Mouse (Mus musculus) brain, embryonic 14.5 days (tissue): ENCODE results near the gene Diras1. TPM values are rescaled to one million over a fixed set of nuclear protein-coding genes. Genes with fewer than 3 reads are reported as not detected.

Experiments used
- DNase-seq: peaks from one replicate; pipeline ENCODE4 v3.0.0-alpha.2; 2011; ENCODE audit warnings: low read depth
- CTCF ChIP-seq: fragments of 200-500 bp; IDR thresholded peaks from 2 replicates; pipeline ENCODE4 v1.5.1; 2012; ENCODE audit warnings: inconsistent platforms, mild to moderate bottlenecking, moderate library complexity, borderline replicate concordance; ENCODE audit not compliant: insufficient read depth, insufficient read length; ENCODE audit errors: extremely low read depth
- POLR2A ChIP-seq: fragments of 200-500 bp; IDR thresholded peaks from 2 replicates; pipeline ENCODE4 v1.6.1; 2012; ENCODE audit warnings: mild to moderate bottlenecking, inconsistent platforms, borderline replicate concordance; ENCODE audit not compliant: poor library complexity, insufficient read depth, insufficient read length, severe bottlenecking; ENCODE audit errors: extremely low read depth
- polyA plus RNA-seq: library from polyadenylated mRNA; depleted of rRNA; stranded (reverse); fragments of >200 nt; gene quantifications from 2 replicates; pipeline ENCODE4 v1.2.3, GENCODE M21; 2012

Diras1 gene
- polyA plus RNA-seq, 1 experiment: 66.5 TPM

DNA sequence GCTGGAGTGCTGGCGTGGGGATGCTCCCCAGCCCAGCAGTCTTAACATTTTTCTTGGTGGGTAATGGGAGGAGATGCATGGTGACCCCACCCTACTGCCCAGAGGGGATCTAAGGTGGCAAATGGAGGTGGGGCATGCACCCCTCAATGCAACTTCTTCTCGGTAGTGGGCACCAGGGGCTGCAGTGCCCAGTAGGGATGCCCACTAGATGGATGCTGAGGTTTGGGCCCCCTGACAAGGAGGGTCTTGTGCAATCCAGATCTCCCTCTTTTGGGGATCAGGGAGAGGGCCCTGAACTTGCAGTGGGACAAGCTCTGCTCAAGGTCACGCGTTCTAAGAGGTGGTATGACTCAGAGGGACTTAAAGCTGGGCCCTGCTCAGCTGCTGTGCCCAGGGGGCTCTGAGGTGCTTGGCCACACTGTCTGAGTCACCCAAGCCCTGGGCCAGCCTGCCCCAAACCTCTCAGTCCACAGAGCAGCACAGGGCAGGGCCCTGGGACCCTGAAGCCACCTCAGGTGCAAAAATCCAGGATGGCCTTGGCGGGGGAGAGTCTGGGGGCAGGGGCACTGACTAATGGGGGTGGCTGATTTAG is 1.0 kb downstream of the Diras1 start:
- DNase-seq: no peak

DNA sequence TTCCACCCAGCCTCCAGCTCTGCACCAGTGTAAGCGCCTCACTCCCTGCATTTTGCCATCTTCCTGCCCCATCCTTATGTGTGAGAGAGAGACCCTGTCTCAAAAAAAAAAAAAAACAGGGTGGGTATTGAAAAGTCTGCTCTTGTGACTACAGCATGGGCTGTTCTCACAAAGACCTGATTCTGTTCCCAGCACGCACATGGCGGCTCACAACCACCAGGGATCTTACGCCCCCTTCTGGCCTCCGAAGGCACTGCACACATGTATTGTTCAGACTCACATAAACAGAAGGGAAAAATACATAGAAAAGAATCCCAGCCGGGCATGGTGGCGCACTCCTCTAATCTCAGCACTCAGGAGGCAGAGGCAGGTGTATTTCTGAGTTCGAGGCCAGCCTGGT is 2.7 kb downstream of the Diras1 start:
- TF ChIP-seq CTCF: peak; percentile 43; the same call in 1 of the 2 replicates
- no peak for TF ChIP-seq POLR2A
- no peak for DNase-seq

More for the DNA sequence above, 1.0 kb downstream of the Diras1 start:
- TF ChIP-seq POLR2A: no peak
- no peak for TF ChIP-seq CTCF

DNA sequence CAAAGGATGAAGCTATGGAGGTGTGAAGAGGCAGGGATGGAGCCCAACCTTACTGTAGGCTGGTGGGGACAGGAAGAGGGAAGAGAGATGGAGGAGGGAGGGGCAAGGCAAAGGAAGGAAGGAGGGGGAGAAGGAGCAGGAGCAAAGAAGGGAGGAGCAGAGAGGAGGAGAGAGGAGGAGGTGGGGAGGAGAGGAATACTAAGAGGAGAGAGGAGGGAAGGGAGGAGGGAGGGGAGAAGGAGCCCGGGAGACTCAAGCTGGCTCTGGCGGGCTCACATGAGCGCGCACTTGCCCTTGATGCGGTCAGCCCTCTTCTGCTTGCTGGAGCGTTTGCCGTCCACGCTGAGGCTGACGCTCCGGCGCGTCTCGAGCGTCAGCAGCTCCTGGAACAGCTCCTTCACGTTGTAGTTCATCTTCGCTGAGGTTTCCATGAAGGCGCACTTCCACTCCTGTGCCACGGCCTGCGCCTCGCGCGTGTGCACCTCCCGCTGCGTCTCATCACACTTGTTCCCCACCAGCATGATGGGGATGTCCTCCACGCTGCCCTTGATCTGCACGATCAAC is 3.8 kb downstream of the Diras1 start:
- DNase-seq: no peak
- TF ChIP-seq POLR2A (no peak), CTCF (no peak)

DNA sequence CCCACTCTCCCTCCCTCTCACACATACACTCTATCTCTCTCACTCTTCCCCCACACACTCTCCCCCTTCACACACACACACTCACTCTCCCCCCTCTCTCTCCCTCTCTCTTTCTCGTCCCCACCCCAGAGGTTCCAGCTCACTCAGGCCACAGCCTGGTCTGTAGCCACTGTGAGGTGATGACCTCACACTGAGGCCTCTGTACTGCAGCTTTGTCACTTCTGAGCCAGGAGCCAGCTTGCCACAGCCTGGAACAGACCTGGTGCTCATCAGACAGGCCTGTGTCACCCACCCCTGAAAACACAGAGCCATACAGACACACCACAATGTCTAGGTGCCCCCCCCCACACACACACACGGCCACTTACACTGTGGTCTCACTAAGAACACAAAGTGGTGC is 5.3 kb downstream of the Diras1 start:
- no peak for DNase-seq
- TF ChIP-seq CTCF (no peak), POLR2A (no peak)

DNA sequence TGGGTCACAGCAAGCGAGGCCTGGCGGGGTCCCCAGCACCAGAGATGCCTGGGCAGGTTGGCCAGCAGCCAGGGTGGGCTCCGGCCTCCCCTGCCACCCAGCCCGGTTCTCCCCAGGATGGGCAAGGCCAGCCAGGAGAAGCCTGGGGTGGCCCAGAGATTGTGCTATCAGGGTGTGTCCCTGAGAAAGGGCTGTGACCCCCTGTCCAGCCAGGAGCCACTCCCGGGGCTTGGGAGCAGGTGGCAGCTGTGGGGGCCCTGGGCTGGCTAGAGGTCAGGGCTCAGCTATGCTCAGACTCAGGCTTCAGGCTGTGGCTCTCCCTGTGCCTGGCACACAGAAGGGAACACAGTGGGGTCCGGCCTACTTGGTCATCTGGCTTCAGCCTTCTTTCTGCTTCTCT is 5.8 kb downstream of the Diras1 start:
- no peak for DNase-seq
- TF ChIP-seq POLR2A (no peak), CTCF (no peak)

DNA sequence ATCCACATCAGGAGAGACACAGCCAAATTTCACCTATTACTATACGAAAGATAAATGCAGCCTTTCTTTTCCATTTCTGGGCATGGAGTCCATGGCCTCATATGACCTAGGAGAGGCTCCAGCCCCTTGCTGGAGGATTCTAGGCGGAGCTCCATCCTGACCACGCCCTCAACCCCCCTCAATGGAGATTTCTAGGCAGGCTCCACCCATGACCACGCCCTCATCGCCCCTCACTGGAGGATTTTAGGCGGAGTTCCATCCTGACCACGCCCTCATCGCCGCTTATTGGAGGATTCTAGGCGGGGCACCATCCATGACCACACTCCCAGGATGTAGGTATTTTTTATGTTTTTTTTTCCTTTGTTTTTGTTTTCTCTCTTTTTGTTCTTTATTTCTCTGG is 7.1 kb downstream of the Diras1 start:
- no peak for DNase-seq
- TF ChIP-seq CTCF (no peak), POLR2A (no peak)

DNA sequence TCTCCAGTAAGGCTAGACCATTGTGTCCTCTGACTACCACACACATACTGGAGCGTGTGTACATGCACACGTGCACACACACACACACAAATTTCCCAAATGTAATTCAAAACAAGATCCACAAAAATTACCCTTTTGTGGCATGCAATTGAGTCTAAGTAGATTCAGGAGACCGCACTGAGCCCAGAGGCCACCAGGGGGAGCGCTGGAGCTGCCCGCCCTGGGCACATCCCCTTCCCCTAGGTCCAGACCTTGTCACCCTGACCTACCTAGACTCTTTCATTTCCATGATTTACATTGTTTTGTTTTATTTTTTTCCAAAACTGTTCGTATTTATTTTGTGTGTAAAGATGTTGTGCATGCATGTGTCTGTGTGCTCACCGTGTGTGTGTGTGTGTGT is 8.8 kb downstream of the Diras1 start:
- TF ChIP-seq POLR2A (no peak), CTCF (peak; percentile 79)
- DNase-seq: peak; percentile 47

DNA sequence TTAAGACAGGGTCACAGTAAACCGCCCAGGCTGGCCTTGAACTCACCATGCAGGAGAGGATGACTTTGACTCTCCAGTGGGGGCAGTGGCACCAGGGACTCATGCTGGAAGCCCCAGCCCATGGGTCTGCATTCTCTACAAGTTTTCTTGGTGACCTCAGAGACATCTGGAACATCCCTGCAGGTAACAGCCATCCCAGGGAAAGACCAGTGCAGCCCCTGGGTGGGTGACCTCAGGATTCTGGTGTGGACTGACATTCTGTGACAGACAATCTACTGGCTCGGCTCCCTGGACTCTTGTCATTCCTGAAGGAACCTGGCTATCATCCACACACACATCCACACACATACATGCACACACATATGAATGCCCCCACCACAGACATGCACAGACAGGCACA is 9.8 kb downstream of the Diras1 start:
- TF ChIP-seq POLR2A (no peak), CTCF (no peak)
- no peak for DNase-seq

DNA sequence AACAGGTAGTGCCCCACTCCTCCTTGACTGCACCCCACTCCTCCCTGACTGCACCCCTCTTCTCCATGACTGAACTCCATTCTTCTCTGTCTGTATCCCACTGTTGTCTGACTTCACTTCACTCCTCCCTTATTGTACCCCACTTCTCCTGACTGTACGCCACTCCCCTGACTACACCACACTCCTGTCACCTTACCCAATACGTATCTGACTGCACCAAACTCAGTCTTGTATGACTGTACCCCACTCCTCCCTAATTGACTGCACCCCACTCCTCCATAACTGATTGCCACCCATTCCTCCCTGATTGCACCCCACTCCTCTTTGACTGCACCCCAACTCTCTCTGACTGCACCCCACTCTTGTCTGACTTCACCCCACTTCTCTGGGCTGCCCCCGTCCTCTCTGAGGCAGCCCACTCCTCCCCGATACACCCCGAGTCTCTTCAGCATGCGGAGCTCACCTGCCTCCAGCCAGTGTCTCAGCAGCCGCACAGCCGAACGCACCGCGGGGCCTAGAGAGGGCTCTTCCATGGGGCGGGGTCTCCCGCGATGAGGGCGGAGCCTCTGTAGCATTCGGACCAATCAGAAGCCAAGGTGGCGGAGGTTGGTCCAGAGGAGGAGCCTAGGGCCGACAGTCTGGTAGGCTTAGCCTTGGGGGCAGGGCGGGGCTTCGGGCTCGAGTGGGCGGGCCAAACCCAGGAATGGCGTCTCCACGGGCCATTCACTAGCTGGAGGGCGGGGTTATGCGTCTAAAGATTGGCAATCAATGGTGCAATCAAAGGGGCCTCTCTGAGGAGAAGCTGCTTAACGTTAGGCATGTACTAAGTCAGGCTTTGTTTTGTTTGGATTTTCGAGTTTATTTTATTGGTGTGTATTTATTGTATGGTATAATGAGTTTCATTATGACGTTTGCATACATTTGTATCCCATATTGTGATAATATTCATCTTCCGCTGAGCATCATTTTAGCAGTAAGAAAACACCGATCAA is 10.8 kb downstream of the Diras1 start, which contains the start of gene Gng7:
Gene Gng7 (minus strand): TSS at position 553 of the 992 bp plus-strand sequence.
- peak; percentile 99 for DNase-seq
- TF ChIP-seq CTCF (no peak), POLR2A (no peak)

DNA sequence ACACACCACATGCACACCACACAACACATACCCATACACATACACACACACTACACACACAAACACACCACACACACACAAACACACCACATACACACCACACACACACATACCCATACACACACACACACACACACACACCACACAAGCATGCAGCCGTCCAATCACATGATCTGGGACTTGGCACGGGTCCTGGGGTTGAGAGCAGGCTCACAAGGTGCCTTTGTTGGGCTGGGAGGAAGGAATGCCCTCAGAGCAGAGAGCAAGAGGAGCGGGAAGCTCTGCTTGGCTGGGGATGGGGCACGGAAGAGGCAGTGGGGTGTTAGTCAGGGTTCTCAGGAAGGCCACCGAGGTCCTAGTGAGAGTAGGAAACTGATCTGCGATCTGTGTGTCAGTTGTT is 14.6 kb downstream of the Diras1 start:
- peak; percentile 64 for DNase-seq

DNA sequence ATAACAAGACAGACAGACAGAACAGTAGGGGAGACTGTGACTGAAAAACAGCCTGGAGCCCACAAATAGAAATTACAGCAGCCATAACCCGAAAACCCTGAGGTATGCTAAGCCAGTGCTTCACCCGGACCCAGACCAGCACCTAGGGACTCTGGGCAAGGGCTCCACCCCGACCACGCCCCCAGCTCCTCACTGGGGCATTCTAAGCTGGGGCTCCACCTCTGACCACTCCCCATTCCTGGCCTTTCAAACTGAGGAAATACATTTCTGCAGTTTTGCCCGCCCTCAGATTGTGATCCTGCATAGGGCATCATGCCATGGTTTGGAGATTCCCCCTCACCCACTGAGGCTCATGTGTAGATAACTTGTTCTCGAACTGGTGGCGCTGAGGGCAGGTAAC is 18.2 kb downstream of the Diras1 start:
- TF ChIP-seq POLR2A: no peak
- no peak for TF ChIP-seq CTCF
- no peak for DNase-seq

More for the DNA sequence above, 14.6 kb downstream of the Diras1 start:
- TF ChIP-seq POLR2A (no peak), CTCF (no peak)

DNA sequence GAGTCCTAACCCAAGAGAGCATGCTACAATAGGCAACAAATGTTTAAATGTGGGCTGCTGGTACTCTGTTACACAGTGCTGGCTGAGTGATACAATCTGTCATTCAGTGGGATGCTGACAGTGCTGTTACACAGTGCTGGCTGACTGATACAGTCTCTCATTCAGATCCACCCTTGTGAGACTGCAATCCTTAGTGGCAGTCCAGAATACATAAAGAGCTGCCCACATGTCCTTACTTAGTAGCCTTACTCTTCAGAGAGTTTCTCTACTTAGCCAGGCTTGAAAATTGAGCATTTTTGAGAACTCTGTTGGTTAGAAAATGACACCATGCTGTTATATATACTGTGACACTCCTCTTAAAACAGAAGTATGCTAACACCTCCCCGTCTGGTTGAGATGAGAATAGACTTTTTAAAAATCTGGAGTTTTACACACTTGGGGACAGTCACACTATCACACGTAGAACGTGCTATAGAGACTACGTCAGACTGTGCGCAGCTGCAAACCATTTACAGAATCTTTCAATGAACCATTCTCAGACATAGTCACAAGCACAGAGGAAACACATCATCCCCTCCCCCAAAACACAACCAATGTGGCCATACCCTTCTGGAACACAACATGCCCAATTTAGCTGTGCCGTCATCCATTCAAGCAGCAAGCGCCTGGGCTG is 19.3 kb downstream of the Diras1 start:
- TF ChIP-seq CTCF (no peak), POLR2A (no peak)
- no peak for DNase-seq
